Mouse (Mus musculus) lung, postnatal 4 days (tissue): Measurements from ENCODE around the gene Cd33.

ENCODE experiments used
- DNase-seq, 2 experiments: peaks; one replicate each; pipeline ENCODE4 v3.0.0; 2021

Cd33 gene

GRCm38 (mm10) chr7:43512519-43512918, 31.7 kb downstream of the Cd33 start:
- DNase-seq = no peak

GRCm38 (mm10) chr7:43511707-43512478, 32.3 kb downstream of the Cd33 start:
- DNase-seq = no peak

- peak in 1 of 2 experiments; percentile 41 for DNase-seq
These were observed 48.7 kb downstream of the Cd33 start for GRCm38 (mm10) chr7:43495343-43496021.

- DNase-seq = no peak
These were observed 53.4 kb downstream of the Cd33 start for GRCm38 (mm10) chr7:43490861-43491260.

GRCm38 (mm10) chr7:43490182-43490584, 54.0 kb downstream of the Cd33 start:
- DNase-seq = peak in 1 of 2 experiments; percentile 18

GRCm38 (mm10) chr7:43489631-43490125, 54.5 kb downstream of the Cd33 start, which contains the start of gene Iglon5:
Gene Iglon5 (minus strand): TSS chr7:43490075.
- DNase-seq = no peak

- no peak for DNase-seq
These were observed 55.6 kb downstream of the Cd33 start for GRCm38 (mm10) chr7:43488646-43489045.

- DNase-seq = no peak
These were observed 61.0 kb downstream of the Cd33 start for GRCm38 (mm10) chr7:43483236-43483635.

- DNase-seq = peak; percentile 40 to 51
These were observed 62.0 kb downstream of the Cd33 start for GRCm38 (mm10) chr7:43482090-43482716.

- DNase-seq = no peak
These were observed 63.0 kb downstream of the Cd33 start for GRCm38 (mm10) chr7:43481191-43481590.

- no peak for DNase-seq
These were observed 67.9 kb downstream of the Cd33 start for GRCm38 (mm10) chr7:43476376-43476775.

- peak in 1 of 2 experiments; percentile 40 for DNase-seq
These were observed 68.5 kb downstream of the Cd33 start for GRCm38 (mm10) chr7:43475706-43476105.
